Mouse (Mus musculus) heart, embryonic 14.5 days (tissue): Measurements from ENCODE around the gene Syn2. TPM values are rescaled to one million over a fixed set of nuclear protein-coding genes. Genes with fewer than 3 reads are reported as not detected.

Experiments used
- ATAC-seq: fragments of 200-750 bp; cut with Nextera tagmentation; 2 replicates; pipeline ENCODE4 v1.8.0; 2017; ENCODE audit warnings: low read depth, moderate TSS enrichment; ENCODE audit not compliant: insufficient number of reproducible peaks, insufficient read depth, low FRiP score
- H3K27ac ChIP-seq, 2 experiments: fragments of 200-500 bp in 1 of 2; fragments of 300-500 bp in 1 of 2; sonication (generic) in 1 of 2; replicated peaks in 1 of 2; 2 replicates each; pipeline ENCODE4 v1.5.1; 2012 to 2014; ENCODE audit warnings: low read depth in 2 of 2, low read length in 2 of 2, control low read depth in 1 of 2, mild to moderate bottlenecking in 1 of 2, mixed read lengths in 1 of 2; ENCODE audit not compliant: control insufficient read depth in 1 of 2, insufficient read depth in 1 of 2
- H3K27me3 ChIP-seq: fragments of 300-500 bp; sonication (generic); 2 replicates; pipeline ENCODE4 v1.6.1; 2014; ENCODE audit warnings: mild to moderate bottlenecking, low read length, control low read depth; ENCODE audit not compliant: control insufficient read depth, insufficient read depth
- H3K36me3 ChIP-seq: fragments of 300-500 bp; sonication (generic); 2 replicates; pipeline ENCODE4 v1.6.1; 2014; ENCODE audit warnings: mild to moderate bottlenecking, control low read depth, low read length, mixed read lengths; ENCODE audit not compliant: control insufficient read depth, insufficient read depth
- H3K4me1 ChIP-seq, 2 experiments: fragments of 200-500 bp in 1 of 2; fragments of 300-500 bp in 1 of 2; sonication (generic) in 1 of 2; 2 replicates each; pipeline ENCODE4 v1.6.1; 2012 to 2014; ENCODE audit warnings: low read length in 2 of 2, control low read depth in 1 of 2, mixed read lengths in 1 of 2; ENCODE audit not compliant: control insufficient read depth in 2 of 2, insufficient read depth in 2 of 2
- H3K4me2 ChIP-seq: fragments of 300-500 bp; sonication (generic); 2 replicates; pipeline ENCODE4 v1.6.1; 2014; ENCODE audit warnings: mild to moderate bottlenecking, low read length
- H3K4me3 ChIP-seq, 2 experiments: fragments of 200-500 bp in 1 of 2; fragments of 300-500 bp in 1 of 2; sonication (generic) in 1 of 2; 2 replicates each; pipeline ENCODE4 v1.5.1; 2012 to 2014; ENCODE audit warnings: low read length in 2 of 2, mild to moderate bottlenecking in 2 of 2, control low read depth in 1 of 2, low read depth in 1 of 2, moderate library complexity in 1 of 2; ENCODE audit not compliant: control insufficient read depth in 1 of 2, insufficient read depth in 1 of 2
- H3K9ac ChIP-seq: fragments of 300-500 bp; sonication (generic); 2 replicates; pipeline ENCODE4 v1.6.1; 2014; ENCODE audit warnings: mild to moderate bottlenecking, low read length
- H3K9me3 ChIP-seq: fragments of 300-500 bp; sonication (generic); 2 replicates; pipeline ENCODE4 v1.6.1; 2016; ENCODE audit warnings: low read length, control low read depth; ENCODE audit not compliant: control insufficient read depth
- WGBS: fragments of 180-500 bp; shearing (Covaris S2); extraction: QIAGEN DNeasy Blood & Tissue Kit; methylation state at CpG from one replicate; pipeline ENCODE4 v1.1.7; 2014; 5-methylcytosine and 5-hydroxymethylcytosine counted together
- polyA plus RNA-seq: library from polyadenylated mRNA; unstranded; fragments of >200 nt; fragmentation: Nextera tagmentation; extraction: Ambion mirVana; gene quantifications from 2 replicates; pipeline ENCODE4 v1.2.1, GENCODE M21; 2014

Syn2 gene
- polyA plus RNA-seq, 1 experiment from 2014 or later: 2.1 TPM

GRCm38 (mm10) chr6:115123262-115124201 lies 11.2 kb upstream of the Syn2 start:
- peak overlapping the region; percentile 56 for H3K4me2 ChIP-seq
- H3K4me3 ChIP-seq: peak overlapping the region in 1 of 2 experiments; percentile 17; a peak in 1 of 4 replicates
- no peaks in the 10 kb centered on the region for H3K36me3 ChIP-seq
- ATAC-seq: 0 out of 2 replicates have a peak, but pooled peaks have one; percentile 64
- 21% methylated on average over 10 of the region's 10 CpGs for WGBS
- H3K9me3 ChIP-seq: no peaks in the 10 kb centered on the region
- H3K4me1 ChIP-seq: peaks cover 2 to 9% of the 10 kb centered on the region in 2 experiments; a peak in 2 of 4 replicates
- H3K27me3 ChIP-seq: no peaks in the 10 kb centered on the region
- no peak overlapping the region for H3K9ac ChIP-seq
- H3K27ac ChIP-seq: no peak overlapping the region

- Histone ChIP-seq H3K4me2 (no peak overlapping the region), H3K27me3 (no peaks in the 10 kb centered on the region), H3K9ac (no peak overlapping the region), H3K4me1 (peaks cover 2 to 9% of the 10 kb centered on the region in 2 experiments; a peak in 2 of 4 replicates), H3K9me3 (no peaks in the 10 kb centered on the region), H3K4me3 (no peak overlapping the region), H3K27ac (no peak overlapping the region), H3K36me3 (no peaks in the 10 kb centered on the region)
- ATAC-seq: no peak
- 51% methylated on average over 2 of the region's 2 CpGs for WGBS
Observed at GRCm38 (mm10) chr6:115124675-115125357, 9.9 kb upstream of the Syn2 start.

- no peak overlapping the region for H3K4me2 ChIP-seq
- no peaks in the 10 kb centered on the region for H3K9me3 ChIP-seq
- no peaks in the 10 kb centered on the region for H3K36me3 ChIP-seq
- H3K27me3 ChIP-seq: no peaks in the 10 kb centered on the region
- H3K9ac ChIP-seq: no peak overlapping the region
- WGBS: 86% methylated on average over 1 of the region's 1 CpGs
- no peak for ATAC-seq
- no peak overlapping the region for H3K27ac ChIP-seq
- H3K4me1 ChIP-seq: peaks cover 2 to 9% of the 10 kb centered on the region in 2 experiments; a peak in 2 of 4 replicates
- no peak overlapping the region for H3K4me3 ChIP-seq
Observed at GRCm38 (mm10) chr6:115125358-115125720, 9.4 kb upstream of the Syn2 start.

- H3K4me2 ChIP-seq: no peak overlapping the region
- H3K9ac ChIP-seq: no peak overlapping the region
- ATAC-seq: no peak
- H3K4me1 ChIP-seq: peaks cover 2 to 9% of the 10 kb centered on the region in 2 experiments; a peak in 2 of 4 replicates
- WGBS: 50% methylated on average over 2 of the region's 2 CpGs
- no peaks in the 10 kb centered on the region for H3K36me3 ChIP-seq
- H3K4me3 ChIP-seq: no peak overlapping the region
- no peak overlapping the region for H3K27ac ChIP-seq
- no peaks in the 10 kb centered on the region for H3K27me3 ChIP-seq
- no peaks in the 10 kb centered on the region for H3K9me3 ChIP-seq
Observed at GRCm38 (mm10) chr6:115126232-115126785, 8.4 kb upstream of the Syn2 start.

- Histone ChIP-seq H3K36me3 (no peaks in the 10 kb centered on the region), H3K4me2 (no peak overlapping the region), H3K9me3 (no peaks in the 10 kb centered on the region), H3K4me1 (peaks cover 2 to 9% of the 10 kb centered on the region in 2 experiments; a peak in 2 of 4 replicates), H3K9ac (no peak overlapping the region), H3K27ac (no peak overlapping the region), H3K27me3 (no peaks in the 10 kb centered on the region), H3K4me3 (no peak overlapping the region)
- 53% methylated on average over 3 of the region's 3 CpGs for WGBS
- ATAC-seq: no peak
Observed at GRCm38 (mm10) chr6:115126851-115127250, 7.9 kb upstream of the Syn2 start.

GRCm38 (mm10) chr6:115127255-115127824 lies 7.4 kb upstream of the Syn2 start:
- H3K4me1 ChIP-seq: peaks cover 2 to 9% of the 10 kb centered on the region in 2 experiments; a peak in 2 of 4 replicates
- no peak overlapping the region for H3K4me3 ChIP-seq
- WGBS: 78% methylated on average over 5 of the region's 5 CpGs
- no peaks in the 10 kb centered on the region for H3K9me3 ChIP-seq
- H3K4me2 ChIP-seq: no peak overlapping the region
- ATAC-seq: no peak
- no peak overlapping the region for H3K27ac ChIP-seq
- no peaks in the 10 kb centered on the region for H3K27me3 ChIP-seq
- H3K9ac ChIP-seq: no peak overlapping the region
- H3K36me3 ChIP-seq: no peaks in the 10 kb centered on the region

- H3K27me3 ChIP-seq: peaks cover 36% of the 10 kb centered on the region
- H3K4me2 ChIP-seq: peak overlapping the region; percentile 92
- H3K9ac ChIP-seq: peak overlapping the region; percentile 59; the same call in 1 of the 2 replicates
- peaks cover 2 to 4% of the 10 kb centered on the region in 2 experiments; a peak in 1 of 4 replicates for H3K4me1 ChIP-seq
- no peaks in the 10 kb centered on the region for H3K36me3 ChIP-seq
- H3K27ac ChIP-seq: no peak overlapping the region
- H3K4me3 ChIP-seq: peak overlapping the region; percentile 60 to 88
- no peaks in the 10 kb centered on the region for H3K9me3 ChIP-seq
- 4% methylated on average over 27 of the region's 27 CpGs for WGBS
- ATAC-seq: peak; percentile 47
Observed at GRCm38 (mm10) chr6:115135332-115135649, 589 bp downstream of the Syn2 start.
